Mouse (Mus musculus): ENCODE data around the gene Mon2. TPM values are rescaled to one million over a fixed set of nuclear protein-coding genes. Genes with fewer than 3 reads are reported as not detected.

Gene Mon2
- polyA plus RNA-seq (2015; fragmentation: Nextera tagmentation; extraction: Ambion mirVana): 15.1 and 24.3 TPM in 2 replicates

- peaks cover 11% of the 10 kb centered on the region for H3K4me1 ChIP-seq (ENCODE audit: control insufficient read depth, insufficient read depth, low read depth, low read length)
- peak within 1 kb of the TSS; percentile 97 for H3K9ac ChIP-seq (ENCODE audit: low read depth, low read length)
- no peaks in the 10 kb centered on the region for H3K36me3 ChIP-seq (ENCODE audit: control insufficient read depth, insufficient read depth, low read length)
- peak within 1 kb of the TSS; percentile 88 for H3K27ac ChIP-seq (ENCODE audit: low read depth, low read length)
- ATAC-seq: peak; percentile 99
- H3K27me3 ChIP-seq (replicated peaks; ENCODE audit: control insufficient read depth, insufficient read depth, low read length): no peaks in the 10 kb centered on the region
- H3K4me3 ChIP-seq (ENCODE audit: low read length): peak within 1 kb of the TSS; percentile 98
- peak within 1 kb of the TSS; percentile 82 for H3K4me2 ChIP-seq (ENCODE audit: low read length)
- no peaks in the 10 kb centered on the region; the same call in 1 of the 2 replicates for H3K9me3 ChIP-seq (ENCODE audit: control insufficient read depth, low read length)
- under 1% methylated on average over 57 of the region's 58 CpGs for WGBS
Measured at GRCm38 (mm10) chr10:123076245-123077023, at the start of gene Mon2. TSS of gene Mon2 (minus strand) at chr10:123076505.

GRCm38 (mm10) chr10:123120666-123121392, 44.5 kb upstream of the Mon2 start:
- H3K4me3 ChIP-seq (ENCODE audit: low read length): no peak overlapping the region
- ATAC-seq: no peak
- 92% methylated on average over 14 of the region's 14 CpGs for WGBS
- H3K4me1 ChIP-seq (ENCODE audit: control insufficient read depth, insufficient read depth, low read depth, low read length): no peaks in the 10 kb centered on the region
- H3K9ac ChIP-seq (ENCODE audit: low read depth, low read length): no peak overlapping the region
- H3K4me2 ChIP-seq (ENCODE audit: low read length): no peak overlapping the region
- H3K27me3 ChIP-seq (replicated peaks; ENCODE audit: control insufficient read depth, insufficient read depth, low read length): no peaks in the 10 kb centered on the region
- no peaks in the 10 kb centered on the region for H3K9me3 ChIP-seq (ENCODE audit: control insufficient read depth, low read length)
- peaks cover 45% of the 10 kb centered on the region for H3K36me3 ChIP-seq (ENCODE audit: control insufficient read depth, insufficient read depth, low read length)
- H3K27ac ChIP-seq (ENCODE audit: low read depth, low read length): no peak overlapping the region

- 83% methylated on average over 14 of the region's 14 CpGs for WGBS
Measured at GRCm38 (mm10) chr10:123116861-123117260, 40.6 kb upstream of the Mon2 start.

GRCm38 (mm10) chr10:123113466-123113865, 37.2 kb upstream of the Mon2 start:
- 95% methylated on average over 8 of the region's 8 CpGs for whole genome bisulfite sequencing
- Histone ChIP-seq H3K4me1 (ENCODE audit: control insufficient read depth, insufficient read depth, low read depth, low read length) (no peaks in the 10 kb centered on the region), H3K36me3 (ENCODE audit: control insufficient read depth, insufficient read depth, low read length) (peaks cover 27% of the 10 kb centered on the region), H3K27me3 (replicated peaks; ENCODE audit: control insufficient read depth, insufficient read depth, low read length) (no peaks in the 10 kb centered on the region), H3K4me3 (ENCODE audit: low read length) (no peak overlapping the region), H3K27ac (ENCODE audit: low read depth, low read length) (no peak overlapping the region), H3K4me2 (ENCODE audit: low read length) (no peak overlapping the region), H3K9me3 (ENCODE audit: control insufficient read depth, low read length) (no peaks in the 10 kb centered on the region), H3K9ac (ENCODE audit: low read depth, low read length) (no peak overlapping the region)
- ATAC-seq: no peak

More at GRCm38 (mm10) chr10:123116861-123117260, 40.6 kb upstream of the Mon2 start:
- Histone ChIP-seq H3K27me3 (replicated peaks; ENCODE audit: control insufficient read depth, insufficient read depth, low read length) (no peaks in the 10 kb centered on the region), H3K4me1 (ENCODE audit: control insufficient read depth, insufficient read depth, low read depth, low read length) (no peaks in the 10 kb centered on the region), H3K9me3 (ENCODE audit: control insufficient read depth, low read length) (no peaks in the 10 kb centered on the region), H3K9ac (ENCODE audit: low read depth, low read length) (no peak overlapping the region), H3K27ac (ENCODE audit: low read depth, low read length) (no peak overlapping the region), H3K4me2 (ENCODE audit: low read length) (no peak overlapping the region), H3K36me3 (ENCODE audit: control insufficient read depth, insufficient read depth, low read length) (peaks cover 37% of the 10 kb centered on the region), H3K4me3 (ENCODE audit: low read length) (no peak overlapping the region)
- ATAC-seq: no peak

GRCm38 (mm10) chr10:123112787-123113168, 36.5 kb upstream of the Mon2 start:
- WGBS: 86% methylated on average over 9 of the region's 9 CpGs
- Histone ChIP-seq H3K9me3 (ENCODE audit: control insufficient read depth, low read length) (no peaks in the 10 kb centered on the region), H3K4me3 (ENCODE audit: low read length) (no peak overlapping the region), H3K36me3 (ENCODE audit: control insufficient read depth, insufficient read depth, low read length) (peaks cover 27% of the 10 kb centered on the region), H3K4me1 (ENCODE audit: control insufficient read depth, insufficient read depth, low read depth, low read length) (no peaks in the 10 kb centered on the region), H3K27me3 (replicated peaks; ENCODE audit: control insufficient read depth, insufficient read depth, low read length) (no peaks in the 10 kb centered on the region), H3K4me2 (ENCODE audit: low read length) (no peak overlapping the region), H3K9ac (ENCODE audit: low read depth, low read length) (no peak overlapping the region), H3K27ac (ENCODE audit: low read depth, low read length) (no peak overlapping the region)
- ATAC-seq: no peak

GRCm38 (mm10) chr10:123112056-123112786, 35.9 kb upstream of the Mon2 start:
- WGBS: 92% methylated on average over 11 of the region's 11 CpGs
- Histone ChIP-seq H3K4me1 (ENCODE audit: control insufficient read depth, insufficient read depth, low read depth, low read length) (no peaks in the 10 kb centered on the region), H3K36me3 (ENCODE audit: control insufficient read depth, insufficient read depth, low read length) (peaks cover 22% of the 10 kb centered on the region), H3K27ac (ENCODE audit: low read depth, low read length) (no peak overlapping the region), H3K27me3 (replicated peaks; ENCODE audit: control insufficient read depth, insufficient read depth, low read length) (no peaks in the 10 kb centered on the region), H3K9ac (ENCODE audit: low read depth, low read length) (no peak overlapping the region), H3K9me3 (ENCODE audit: control insufficient read depth, low read length) (no peaks in the 10 kb centered on the region), H3K4me2 (ENCODE audit: low read length) (no peak overlapping the region), H3K4me3 (ENCODE audit: low read length) (no peak overlapping the region)
- no peak for ATAC-seq

- Histone ChIP-seq H3K4me2 (ENCODE audit: low read length) (no peak overlapping the region), H3K27me3 (replicated peaks; ENCODE audit: control insufficient read depth, insufficient read depth, low read length) (no peaks in the 10 kb centered on the region), H3K9me3 (ENCODE audit: control insufficient read depth, low read length) (no peaks in the 10 kb centered on the region), H3K27ac (ENCODE audit: low read depth, low read length) (no peak overlapping the region), H3K36me3 (ENCODE audit: control insufficient read depth, insufficient read depth, low read length) (peaks cover 19% of the 10 kb centered on the region), H3K4me3 (ENCODE audit: low read length) (no peak overlapping the region), H3K9ac (ENCODE audit: low read depth, low read length) (no peak overlapping the region), H3K4me1 (ENCODE audit: control insufficient read depth, insufficient read depth, low read depth, low read length) (no peaks in the 10 kb centered on the region)
- ATAC-seq: no peak
- 70% methylated on average over 11 of the region's 11 CpGs for WGBS
Measured at GRCm38 (mm10) chr10:123110548-123110947, 34.2 kb upstream of the Mon2 start.

GRCm38 (mm10) chr10:123108527-123108926, 32.2 kb upstream of the Mon2 start:
- Histone ChIP-seq H3K4me3 (ENCODE audit: low read length) (no peak overlapping the region), H3K27me3 (replicated peaks; ENCODE audit: control insufficient read depth, insufficient read depth, low read length) (no peaks in the 10 kb centered on the region), H3K36me3 (ENCODE audit: control insufficient read depth, insufficient read depth, low read length) (peaks cover 6% of the 10 kb centered on the region), H3K27ac (ENCODE audit: low read depth, low read length) (no peak overlapping the region), H3K4me1 (ENCODE audit: control insufficient read depth, insufficient read depth, low read depth, low read length) (no peaks in the 10 kb centered on the region), H3K9ac (ENCODE audit: low read depth, low read length) (no peak overlapping the region), H3K9me3 (ENCODE audit: control insufficient read depth, low read length) (no peaks in the 10 kb centered on the region), H3K4me2 (ENCODE audit: low read length) (no peak overlapping the region)
- no peak for ATAC-seq
- WGBS: 81% methylated on average over 1 of the region's 1 CpGs

GRCm38 (mm10) chr10:123108121-123108520, 31.8 kb upstream of the Mon2 start:
- Histone ChIP-seq H3K36me3 (ENCODE audit: control insufficient read depth, insufficient read depth, low read length) (peaks cover 3% of the 10 kb centered on the region; the same call in 1 of the 2 replicates), H3K4me1 (ENCODE audit: control insufficient read depth, insufficient read depth, low read depth, low read length) (no peaks in the 10 kb centered on the region), H3K4me2 (ENCODE audit: low read length) (no peak overlapping the region), H3K27me3 (replicated peaks; ENCODE audit: control insufficient read depth, insufficient read depth, low read length) (no peaks in the 10 kb centered on the region), H3K4me3 (ENCODE audit: low read length) (no peak overlapping the region), H3K9ac (ENCODE audit: low read depth, low read length) (no peak overlapping the region), H3K9me3 (ENCODE audit: control insufficient read depth, low read length) (no peaks in the 10 kb centered on the region), H3K27ac (ENCODE audit: low read depth, low read length) (no peak overlapping the region)
- no peak for ATAC-seq
- WGBS: 95% methylated on average over 5 of the region's 5 CpGs

Measured in hindbrain, embryonic 16.5 days (tissue).